Comparison of ENCODE assay signal across 18 mouse cellular contexts in the genomic region with DNA sequence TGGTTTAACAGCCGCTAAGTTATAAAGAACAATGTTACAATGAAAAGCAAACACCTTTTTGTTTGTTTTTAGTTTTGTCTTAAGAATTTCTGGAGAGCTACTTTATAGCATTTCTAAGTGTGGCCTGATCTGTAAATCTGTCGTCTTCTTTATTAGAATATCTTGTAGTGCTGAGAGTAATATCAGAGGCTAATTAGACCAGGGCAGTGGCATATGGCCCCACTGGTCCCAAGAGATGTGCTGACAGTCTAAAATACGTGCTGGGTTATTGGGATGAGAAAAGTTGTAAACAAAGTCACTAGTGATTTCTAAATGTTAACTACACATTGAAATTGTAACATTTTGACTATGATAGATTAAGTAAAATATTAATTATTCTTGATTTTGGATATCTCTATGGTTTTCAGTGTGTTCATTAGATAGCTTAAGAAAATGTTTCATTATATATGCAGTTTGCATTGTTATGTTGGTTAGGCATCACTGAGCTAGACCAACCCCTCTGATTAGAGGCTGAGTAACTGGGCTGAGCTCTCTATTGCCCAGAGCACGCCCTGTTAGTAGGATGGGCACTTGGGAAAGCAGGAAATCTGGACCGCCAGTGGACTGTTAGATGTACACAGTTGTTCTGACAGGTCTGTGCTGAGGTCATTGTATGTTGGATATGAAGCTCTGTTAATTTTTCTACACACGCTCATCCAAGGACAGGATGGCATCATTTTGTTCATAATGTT. TPM values are rescaled to one million over a fixed set of nuclear protein-coding genes. Genes with fewer than 3 reads are reported as not detected.
DNase-seq lines count a peak whose midpoint lies in the region; ATAC-seq and TF ChIP-seq lines count a peak whose summit lies in the region.
"Had no signal": no experiment of that assay in that cellular context is flagged by ENCODE, and none has a peak within 500 bp of the region (broad histone marks: within the 10 kb centered on the region; RNA-seq: fewer than 3 reads in every experiment).

No protein-coding gene starts in this region.

- peaks cover 2% of the 10 kb centered on the region; the same call in 1 of the 2 replicates for H3K4me1 ChIP-seq in forebrain, embryonic 11.5 days (replicated peaks; ENCODE audit: control insufficient read depth, insufficient read depth, low read length)
- H3K4me1 ChIP-seq in forebrain, embryonic 14.5 days (ENCODE audit: control insufficient read depth, insufficient read depth, low read length): peaks cover 19% of the 10 kb centered on the region
- peaks cover 10% of the 10 kb centered on the region for H3K4me1 ChIP-seq in midbrain, embryonic 11.5 days (ENCODE audit: control insufficient read depth, insufficient read depth, low read length)
- H3K4me1 ChIP-seq in midbrain, postnatal 0 days (ENCODE audit: insufficient read depth, low read length): 0 out of 2 replicates have a peak, but pooled peaks cover 3% of the 10 kb centered on the region
- H3K4me1 ChIP-seq in hindbrain, embryonic 14.5 days (replicated peaks; ENCODE audit: control insufficient read depth, insufficient read depth, low read length): peaks cover 27% of the 10 kb centered on the region
- H3K4me1 ChIP-seq in neural tube, embryonic 13.5 days (replicated peaks): peaks cover 80% of the 10 kb centered on the region
- H3K4me1 ChIP-seq: heart, embryonic 13.5 days had no signal

- no peaks in the 10 kb centered on the region for H3K27me3 ChIP-seq in forebrain, embryonic 11.5 days (ENCODE audit: control insufficient read depth, insufficient read depth, low read length)
- H3K27me3 ChIP-seq in forebrain, embryonic 14.5 days (replicated peaks; ENCODE audit: control insufficient read depth, insufficient read depth, low read length): no peaks in the 10 kb centered on the region
- H3K27me3 ChIP-seq in midbrain, embryonic 11.5 days (ENCODE audit: control insufficient read depth, insufficient read depth, low read length): no peaks in the 10 kb centered on the region
- no peaks in the 10 kb centered on the region for H3K27me3 ChIP-seq in midbrain, postnatal 0 days (ENCODE audit: insufficient read depth, low read length)
- H3K27me3 ChIP-seq in hindbrain, embryonic 14.5 days (ENCODE audit: control insufficient read depth, insufficient read depth, low read length): no peaks in the 10 kb centered on the region
- no peaks in the 10 kb centered on the region for H3K27me3 ChIP-seq in neural tube, embryonic 13.5 days
- H3K27me3 ChIP-seq: heart, embryonic 13.5 days; lung, embryonic 15.5 days had no signal

- H3K27ac ChIP-seq in forebrain, embryonic 11.5 days (ENCODE audit: low read depth, low read length): peak overlapping the region; percentile 60; the same call in 1 of the 2 replicates
- H3K27ac ChIP-seq in forebrain, embryonic 14.5 days (ENCODE audit: low read depth, low read length): no peak overlapping the region
- peak overlapping the region; percentile 57 for H3K27ac ChIP-seq in midbrain, embryonic 11.5 days (ENCODE audit: low read depth, low read length)
- no peak overlapping the region for H3K27ac ChIP-seq in midbrain, postnatal 0 days (ENCODE audit: low read depth, low read length)
- peak overlapping the region; percentile 73; the same call in 1 of the 2 replicates for H3K27ac ChIP-seq in hindbrain, embryonic 14.5 days
- peak overlapping the region; percentile 73 for H3K27ac ChIP-seq in neural tube, embryonic 13.5 days (replicated peaks)
- H3K27ac ChIP-seq: heart, embryonic 13.5 days; liver, embryonic 14.5 days; lung, embryonic 15.5 days; stomach, postnatal 0 days had no signal

- H3K36me3 ChIP-seq in forebrain, embryonic 11.5 days (ENCODE audit: control insufficient read depth, insufficient read depth, low read length): no peaks in the 10 kb centered on the region
- no peaks in the 10 kb centered on the region for H3K36me3 ChIP-seq in forebrain, embryonic 14.5 days (ENCODE audit: control insufficient read depth, insufficient read depth, low read length)
- no peaks in the 10 kb centered on the region for H3K36me3 ChIP-seq in midbrain, embryonic 11.5 days (ENCODE audit: control insufficient read depth, insufficient read depth, low read length)
- 0 out of 2 replicates have a peak, but pooled peaks cover 2% of the 10 kb centered on the region for H3K36me3 ChIP-seq in midbrain, postnatal 0 days (ENCODE audit: insufficient read depth, low read length)
- no peaks in the 10 kb centered on the region for H3K36me3 ChIP-seq in hindbrain, embryonic 14.5 days (replicated peaks; ENCODE audit: control insufficient read depth, insufficient read depth)
- no peaks in the 10 kb centered on the region for H3K36me3 ChIP-seq in neural tube, embryonic 13.5 days
- H3K36me3 ChIP-seq: heart, embryonic 13.5 days; lung, embryonic 15.5 days had no signal

- no peak overlapping the region for H3K4me2 ChIP-seq in forebrain, embryonic 11.5 days (ENCODE audit: low read depth, low read length, severe bottlenecking)
- H3K4me2 ChIP-seq in forebrain, embryonic 14.5 days (ENCODE audit: low read length): no peak overlapping the region
- H3K4me2 ChIP-seq in midbrain, embryonic 11.5 days: no peak overlapping the region
- H3K4me2 ChIP-seq in midbrain, postnatal 0 days (ENCODE audit: low read depth, low read length, poor library complexity, severe bottlenecking): no peak overlapping the region
- no peak overlapping the region for H3K4me2 ChIP-seq in hindbrain, embryonic 14.5 days (replicated peaks)
- H3K4me2 ChIP-seq in neural tube, embryonic 13.5 days: no peak overlapping the region
- H3K4me2 ChIP-seq: heart, embryonic 13.5 days; lung, embryonic 15.5 days had no signal

- WGBS in forebrain, embryonic 11.5 days: 78% methylated on average over 6 of the region's 6 CpGs
- 77% methylated on average over 6 of the region's 6 CpGs for WGBS in forebrain, embryonic 14.5 days
- WGBS in midbrain, embryonic 11.5 days: 71% methylated on average over 6 of the region's 6 CpGs
- 59% methylated on average over 6 of the region's 6 CpGs for WGBS in midbrain, postnatal 0 days
- WGBS in hindbrain, embryonic 14.5 days: 34% methylated on average over 6 of the region's 6 CpGs
- 29% methylated on average over 6 of the region's 6 CpGs for WGBS in neural tube, embryonic 13.5 days

- no peak for TF ChIP-seq CTCF in midbrain, postnatal 0 days (IDR thresholded peaks at IDR 0.05)

- no peak overlapping the region for H3K4me3 ChIP-seq in forebrain, embryonic 11.5 days (ENCODE audit: low read depth, low read length)
- H3K4me3 ChIP-seq in forebrain, embryonic 14.5 days (ENCODE audit: low read depth, low read length): no peak overlapping the region
- no peak overlapping the region for H3K4me3 ChIP-seq in midbrain, embryonic 11.5 days (ENCODE audit: low read depth, low read length)
- no peak overlapping the region for H3K4me3 ChIP-seq in midbrain, postnatal 0 days (ENCODE audit: low read depth, low read length)
- no peak overlapping the region for H3K4me3 ChIP-seq in hindbrain, embryonic 14.5 days (replicated peaks; ENCODE audit: low read length)
- no peak overlapping the region for H3K4me3 ChIP-seq in neural tube, embryonic 13.5 days
- H3K4me3 ChIP-seq: heart, embryonic 13.5 days; lung, embryonic 15.5 days had no signal

- H3K9me3 ChIP-seq in forebrain, embryonic 11.5 days (ENCODE audit: control insufficient read depth, low read length): no peaks in the 10 kb centered on the region
- no peaks in the 10 kb centered on the region for H3K9me3 ChIP-seq in forebrain, embryonic 14.5 days (replicated peaks; ENCODE audit: control insufficient read depth, low read length)
- no peaks in the 10 kb centered on the region for H3K9me3 ChIP-seq in midbrain, embryonic 11.5 days (ENCODE audit: control insufficient read depth, low read length)
- H3K9me3 ChIP-seq in midbrain, postnatal 0 days (ENCODE audit: low read length): no peaks in the 10 kb centered on the region
- H3K9me3 ChIP-seq in hindbrain, embryonic 14.5 days (ENCODE audit: control insufficient read depth, low read length): no peaks in the 10 kb centered on the region
- no peaks in the 10 kb centered on the region for H3K9me3 ChIP-seq in neural tube, embryonic 13.5 days
- H3K9me3 ChIP-seq: heart, embryonic 13.5 days; lung, embryonic 15.5 days had no signal

- H3K9ac ChIP-seq in forebrain, embryonic 11.5 days (ENCODE audit: low read length): no peak overlapping the region
- no peak overlapping the region for H3K9ac ChIP-seq in forebrain, embryonic 14.5 days (ENCODE audit: low read length)
- H3K9ac ChIP-seq in midbrain, embryonic 11.5 days (ENCODE audit: low read length): no peak overlapping the region
- no peak overlapping the region for H3K9ac ChIP-seq in midbrain, postnatal 0 days (replicated peaks; ENCODE audit: low read length, poor library complexity, severe bottlenecking)
- peak overlapping the region; percentile 40; the same call in 1 of the 2 replicates for H3K9ac ChIP-seq in hindbrain, embryonic 14.5 days
- 0 out of 2 replicates have a peak overlapping the region, but pooled peaks have one; percentile 51 for H3K9ac ChIP-seq in neural tube, embryonic 13.5 days
- H3K9ac ChIP-seq: heart, embryonic 13.5 days; liver, embryonic 14.5 days; lung, embryonic 15.5 days had no signal

- ATAC-seq in forebrain, embryonic 11.5 days (replicated peaks; ENCODE audit: low FRiP score): 0 out of 2 replicates have a peak, but pooled peaks have one; percentile 44
- no peak for ATAC-seq in forebrain, embryonic 14.5 days
- peak; percentile 51; the same call in 1 of the 2 replicates for ATAC-seq in midbrain, embryonic 11.5 days (ENCODE audit: low FRiP score)
- ATAC-seq in midbrain, postnatal 0 days (ENCODE audit: low FRiP score): no peak
- ATAC-seq in hindbrain, embryonic 14.5 days (ENCODE audit: low FRiP score): no peak
- peak; percentile 37; the same call in 1 of the 2 replicates for ATAC-seq in neural tube, embryonic 13.5 days (ENCODE audit: low read depth)
- ATAC-seq: intestine, postnatal 0 days had no signal

- DNase-seq in forebrain, embryonic 11.5 days (ENCODE audit: low spot score): no peak
- DNase-seq in forebrain, embryonic 14.5 days (ENCODE audit: low spot score): no peak
- no peak for DNase-seq in midbrain, embryonic 11.5 days (ENCODE audit: low spot score, missing footprints)
- no peak for DNase-seq in midbrain, postnatal 0 days (ENCODE audit: low spot score)
- DNase-seq in hindbrain, embryonic 14.5 days (ENCODE audit: low spot score): no peak
- no peak for DNase-seq in Muller cell, postnatal 12 days (ENCODE audit: inconsistent ontology term)
- no peak for DNase-seq in kidney, adult 8-10 months
- DNase-seq: adrenal gland, postnatal 25 days; cerebellum, adult 11 months; cerebellum, postnatal 25 days; heart, adult 18-20 months; heart, postnatal 4 days had no signal

RNA-seq across cellular contexts. Expression of gene C530008M17Rik, which starts 9.9 kb away (rescaled TPM):
- 39.8 and 40.6 TPM in 2 replicates for polyA plus RNA-seq in forebrain, embryonic 11.5 days (2014; fragmentation: Nextera tagmentation; extraction: Ambion mirVana)
- 44.6 and 57.5 TPM in 2 replicates for polyA plus RNA-seq in forebrain, embryonic 14.5 days (2014; fragmentation: Nextera tagmentation; extraction: Ambion mirVana)
- 33.0 TPM in 2 replicates for polyA plus RNA-seq in midbrain, embryonic 11.5 days (2014; fragmentation: Nextera tagmentation; extraction: Ambion mirVana)
- 68.7 and 86.2 TPM in 2 replicates for total RNA-seq in midbrain, postnatal 0 days (2014; rRNA removed)
- 39.3 and 59.3 TPM in 2 replicates for polyA plus RNA-seq in midbrain, postnatal 0 days (2015; fragmentation: Nextera tagmentation; extraction: Ambion mirVana)
- 51.0 and 56.9 TPM in 2 replicates for polyA plus RNA-seq in hindbrain, embryonic 14.5 days (2014; fragmentation: Nextera tagmentation; extraction: Ambion mirVana)
- 58.5 and 62.3 TPM in 2 replicates for polyA plus RNA-seq in neural tube, embryonic 13.5 days (2015; fragmentation: Nextera tagmentation; extraction: Ambion mirVana)

Comparison
In these comparisons a context has a peak if more than half of its experiments do, and no peak if none do; other contexts are left out.
1. ATAC-seq: peak in forebrain, embryonic 11.5 days (single experiment), midbrain, embryonic 11.5 days (single experiment) and neural tube, embryonic 13.5 days (single experiment); none in forebrain, embryonic 14.5 days (single experiment), midbrain, postnatal 0 days (single experiment) and hindbrain, embryonic 14.5 days (single experiment).
2. H3K27ac ChIP-seq: peak in forebrain, embryonic 11.5 days (single experiment), midbrain, embryonic 11.5 days (single experiment), hindbrain, embryonic 14.5 days (single experiment) and neural tube, embryonic 13.5 days (single experiment); none in forebrain, embryonic 14.5 days (single experiment) and midbrain, postnatal 0 days (single experiment).
3. H3K9ac ChIP-seq: peak in hindbrain, embryonic 14.5 days (single experiment) and neural tube, embryonic 13.5 days (single experiment); none in forebrain, embryonic 11.5 days (single experiment), forebrain, embryonic 14.5 days (single experiment), midbrain, embryonic 11.5 days (single experiment) and midbrain, postnatal 0 days (single experiment).